10 mouse cellular contexts compared by ENCODE assay signal in genomic region chr6:136979274-136980082, GRCm38 (mm10). TPM values are rescaled to one million over a fixed set of nuclear protein-coding genes. Genes with fewer than 3 reads are reported as not detected.
DNase-seq lines count a peak whose midpoint lies in the region; ATAC-seq and TF ChIP-seq lines count a peak whose summit lies in the region.
"Had no signal": no experiment of that assay in that cellular context is flagged by ENCODE, and none has a peak within 500 bp of the region (broad histone marks: within the 10 kb centered on the region; RNA-seq: fewer than 3 reads in every experiment).

No protein-coding gene starts in this region.

- H3K27ac ChIP-seq in heart, embryonic 16.5 days (ENCODE audit: low read length) = peak overlapping the region; percentile 19; the same call in 1 of the 2 replicates
- H3K27ac ChIP-seq in heart, adult 2 months = no peak overlapping the region
- H3K27ac ChIP-seq in bone marrow, adult 2 months (ENCODE audit: control insufficient read depth, insufficient read depth, low read depth, low read length, poor library complexity) = peak overlapping the region; percentile 21; the same call in 1 of the 2 replicates
- H3K27ac ChIP-seq in liver, embryonic 12.5 days = peak overlapping the region; percentile 53
- H3K27ac ChIP-seq in stomach, embryonic 16.5 days (ENCODE audit: low read length) = peak overlapping the region; percentile 43
- no peak overlapping the region for H3K27ac ChIP-seq in kidney, adult 2 months (ENCODE audit: insufficient read depth, low read depth, low read length)
- H3K27ac ChIP-seq: midbrain, embryonic 12.5 days had no signal

- TF ChIP-seq POLR2A in heart, adult 2 months (IDR thresholded peaks at IDR 0.05; ENCODE audit: insufficient read depth, low read depth, low read length) = no peak
- no peak for TF ChIP-seq POLR2A in bone marrow, adult 2 months (IDR thresholded peaks at IDR 0.05; ENCODE audit: borderline replicate concordance, control insufficient read depth, low read depth, low read length)
- TF ChIP-seq POLR2A in kidney, adult 2 months (IDR thresholded peaks at IDR 0.05; ENCODE audit: low read depth, low read length) = no peak

- H3K9me3 ChIP-seq in heart, embryonic 16.5 days (replicated peaks; ENCODE audit: control insufficient read depth, low read length) = no peaks in the 10 kb centered on the region
- no peaks in the 10 kb centered on the region for H3K9me3 ChIP-seq in liver, embryonic 12.5 days (replicated peaks)
- no peaks in the 10 kb centered on the region for H3K9me3 ChIP-seq in stomach, embryonic 16.5 days (replicated peaks; ENCODE audit: control insufficient read depth, low read length)
- H3K9me3 ChIP-seq: midbrain, embryonic 12.5 days had no signal

- no peaks in the 10 kb centered on the region for H3K36me3 ChIP-seq in heart, embryonic 16.5 days (ENCODE audit: control insufficient read depth, insufficient read depth)
- H3K36me3 ChIP-seq in heart, adult 2 months (ENCODE audit: control insufficient read depth, insufficient read depth, low read length) = no peaks in the 10 kb centered on the region
- no peaks in the 10 kb centered on the region for H3K36me3 ChIP-seq in liver, embryonic 12.5 days
- no peaks in the 10 kb centered on the region for H3K36me3 ChIP-seq in stomach, embryonic 16.5 days (ENCODE audit: control insufficient read depth, insufficient read depth, low read length)
- H3K36me3 ChIP-seq in kidney, adult 2 months (ENCODE audit: control insufficient read depth, insufficient read depth, low read length) = no peaks in the 10 kb centered on the region
- H3K36me3 ChIP-seq: midbrain, embryonic 12.5 days had no signal

- ATAC-seq in heart, embryonic 16.5 days (replicated peaks; ENCODE audit: extremely low read depth, insufficient read depth, low FRiP score) = peak; percentile 41; the same call in 1 of the 2 replicates
- peak; percentile 66 for ATAC-seq in liver, embryonic 12.5 days
- ATAC-seq in stomach, embryonic 16.5 days (ENCODE audit: insufficient read depth, low FRiP score) = no peak

- peak overlapping the region; percentile 26 for H3K4me2 ChIP-seq in heart, embryonic 16.5 days (ENCODE audit: low read depth, low read length)
- peak overlapping the region; percentile 55 for H3K4me2 ChIP-seq in liver, embryonic 12.5 days
- H3K4me2 ChIP-seq in stomach, embryonic 16.5 days (ENCODE audit: low read depth, low read length) = no peak overlapping the region
- H3K4me2 ChIP-seq: midbrain, embryonic 12.5 days had no signal

- H3K9ac ChIP-seq in heart, embryonic 16.5 days (ENCODE audit: low read length) = peak overlapping the region; percentile 11; the same call in 1 of the 2 replicates
- no peak overlapping the region for H3K9ac ChIP-seq in heart, adult 2 months (ENCODE audit: low read depth, low read length)
- H3K9ac ChIP-seq in liver, embryonic 12.5 days = peak overlapping the region; percentile 17
- peak overlapping the region; percentile 60; the same call in 1 of the 2 replicates for H3K9ac ChIP-seq in stomach, embryonic 16.5 days (ENCODE audit: low read length)
- H3K9ac ChIP-seq: midbrain, embryonic 12.5 days had no signal

- WGBS in heart, embryonic 16.5 days = 70% methylated on average over 23 of the region's 23 CpGs
- 61% methylated on average over 23 of the region's 23 CpGs for WGBS in heart, adult 2 months
- 6% methylated on average over 23 of the region's 23 CpGs for WGBS in bone marrow, adult 2 months
- 19% methylated on average over 23 of the region's 23 CpGs for WGBS in liver, embryonic 12.5 days (ENCODE audit: insufficient replicate concordance)
- WGBS in stomach, embryonic 16.5 days = 81% methylated on average over 23 of the region's 23 CpGs
- 79% methylated on average over 23 of the region's 23 CpGs for whole genome bisulfite sequencing in kidney, adult 2 months

- DNase-seq in heart, adult 2 months = no peak
- no peak for DNase-seq in cerebellum, adult 11 months
- no peak for DNase-seq in kidney, adult 2 months
- DNase-seq in urinary bladder, postnatal 14 days (ENCODE audit: low spot score) = no peak
- DNase-seq: heart, postnatal 14 days had no signal

- H3K79me2 ChIP-seq in heart, adult 2 months (replicated peaks; ENCODE audit: control insufficient read depth, insufficient read depth, low read length) = no peaks in the 10 kb centered on the region

- intact Hi-C loops in heart, adult 2 months (cut with DNase I) = loop anchor here (5.0 to 10.0 kb wide), 3 partner anchors 117 to 355 kb away; no protein-coding TSS in a partner anchor

- H3K4me1 ChIP-seq in heart, embryonic 16.5 days (ENCODE audit: control insufficient read depth, insufficient read depth, low read length) = peaks cover 6% of the 10 kb centered on the region
- H3K4me1 ChIP-seq in heart, adult 2 months (ENCODE audit: control insufficient read depth, insufficient read depth, low read length) = peaks cover 3% of the 10 kb centered on the region
- peaks cover 3% of the 10 kb centered on the region; the same call in 1 of the 2 replicates for H3K4me1 ChIP-seq in bone marrow, adult 2 months (ENCODE audit: control insufficient read depth, insufficient read depth, low read length)
- peaks cover 20% of the 10 kb centered on the region for H3K4me1 ChIP-seq in liver, embryonic 12.5 days
- peaks cover 6% of the 10 kb centered on the region; the same call in 1 of the 2 replicates for H3K4me1 ChIP-seq in stomach, embryonic 16.5 days (ENCODE audit: control insufficient read depth, insufficient read depth, low read length)
- H3K4me1 ChIP-seq in kidney, adult 2 months (ENCODE audit: control insufficient read depth, insufficient read depth, low read length) = peaks cover 6% of the 10 kb centered on the region; the same call in 1 of the 2 replicates

- no peak for TF ChIP-seq CTCF in heart, adult 2 months (IDR thresholded peaks at IDR 0.05)
- no peak for TF ChIP-seq CTCF in bone marrow, adult 2 months (IDR thresholded peaks at IDR 0.05; ENCODE audit: control insufficient read depth, insufficient read depth, low read length)
- no peak for TF ChIP-seq CTCF in kidney, adult 2 months (conservative IDR thresholded peaks at IDR 0.05; ENCODE audit: insufficient read depth, insufficient read length, low read depth, low read length)

- H3K4me3 ChIP-seq in heart, embryonic 16.5 days (ENCODE audit: low read length) = no peak overlapping the region
- no peak overlapping the region for H3K4me3 ChIP-seq in heart, adult 2 months
- peak overlapping the region; percentile 32 for H3K4me3 ChIP-seq in bone marrow, adult 2 months (replicated peaks; ENCODE audit: control insufficient read depth, low read depth, low read length)
- H3K4me3 ChIP-seq in liver, embryonic 12.5 days = peak overlapping the region; percentile 2; the same call in 1 of the 2 replicates
- H3K4me3 ChIP-seq in stomach, embryonic 16.5 days (replicated peaks; ENCODE audit: low read length) = no peak overlapping the region
- no peak overlapping the region for H3K4me3 ChIP-seq in kidney, adult 2 months (ENCODE audit: insufficient read depth, low read depth, low read length)
- H3K4me3 ChIP-seq: midbrain, embryonic 12.5 days had no signal

- no peaks in the 10 kb centered on the region for H3K27me3 ChIP-seq in heart, embryonic 16.5 days (ENCODE audit: control insufficient read depth, insufficient read depth, low read length)
- no peaks in the 10 kb centered on the region for H3K27me3 ChIP-seq in heart, adult 2 months (ENCODE audit: control insufficient read depth, insufficient read depth, low read length)
- H3K27me3 ChIP-seq in liver, embryonic 12.5 days (replicated peaks) = no peaks in the 10 kb centered on the region
- H3K27me3 ChIP-seq in stomach, embryonic 16.5 days (ENCODE audit: control insufficient read depth, insufficient read depth, low read length) = no peaks in the 10 kb centered on the region
- H3K27me3 ChIP-seq in kidney, adult 2 months (replicated peaks; ENCODE audit: control insufficient read depth, insufficient read depth, low read length) = no peaks in the 10 kb centered on the region
- H3K27me3 ChIP-seq: midbrain, embryonic 12.5 days had no signal

- TF ChIP-seq EP300 in heart, adult 2 months (IDR thresholded peaks at IDR 0.05; ENCODE audit: insufficient read depth, low read depth, low read length) = no peak

RNA-seq across cellular contexts. Expression of gene Arhgdib, which starts 37.8 kb away (rescaled TPM):
- 103 and 152 TPM in 2 replicates for polyA plus RNA-seq in heart, embryonic 16.5 days (2015; fragmentation: Nextera tagmentation; extraction: Ambion mirVana)
- total RNA-seq in heart, adult 2 months (2021) = 10 to 100 TPM; 24.0 to 30.4 TPM
- 41.7 and 57.6 TPM in 2 replicates for polyA plus RNA-seq in heart, adult 2 months (2012; rRNA removed)
- 251 and 531 TPM in 2 replicates for polyA plus RNA-seq in bone marrow, adult 2 months (2011; ENCODE audit: insufficient read depth, insufficient read length, low replicate concordance, missing spikeins)
- 120 and 122 TPM in 2 replicates for polyA plus RNA-seq in liver, embryonic 12.5 days (2016; fragmentation: Nextera tagmentation; extraction: Ambion mirVana)
- polyA plus RNA-seq in stomach, embryonic 16.5 days (2015; fragmentation: Nextera tagmentation; extraction: Ambion mirVana) = 57.8 and 69.5 TPM in 2 replicates
- polyA plus RNA-seq in kidney, adult 2 months (2012; rRNA removed) = 49.0 and 77.4 TPM in 2 replicates

RNA-seq across cellular contexts. Expression of gene Pde6h, which starts 55.8 kb away (rescaled TPM):
- polyA plus RNA-seq in heart, embryonic 16.5 days (2015; fragmentation: Nextera tagmentation; extraction: Ambion mirVana) = 0.38 and 0.62 TPM in 2 replicates
- total RNA-seq in heart, adult 2 months (2021) = under 1 TPM in 1 of 2 experiments, not detected in 1; 0.30 TPM
- polyA plus RNA-seq in heart, adult 2 months (2012; rRNA removed) = 0.04 and 0.26 TPM in 2 replicates
- 0.27 and 0.42 TPM in 2 replicates for polyA plus RNA-seq in bone marrow, adult 2 months (2011; ENCODE audit: insufficient read depth, insufficient read length, low replicate concordance, missing spikeins)
- polyA plus RNA-seq in liver, embryonic 12.5 days (2016; fragmentation: Nextera tagmentation; extraction: Ambion mirVana) = not detected in 2 replicates
- 0.06 TPM in 1 of 2 replicates, not detected in the other for polyA plus RNA-seq in stomach, embryonic 16.5 days (2015; fragmentation: Nextera tagmentation; extraction: Ambion mirVana)
- polyA plus RNA-seq in kidney, adult 2 months (2012; rRNA removed) = 0.58 and 0.64 TPM in 2 replicates
- polyA plus RNA-seq: midbrain, embryonic 12.5 days had no signal

RNA-seq across cellular contexts. Expression of gene Erp27, which starts 57.5 kb away (rescaled TPM):
- polyA plus RNA-seq in heart, embryonic 16.5 days (2015; fragmentation: Nextera tagmentation; extraction: Ambion mirVana) = 0.70 and 0.96 TPM in 2 replicates
- not detected for total RNA-seq in heart, adult 2 months (2021)
- polyA plus RNA-seq in heart, adult 2 months (2012; rRNA removed) = 0.29 and 0.51 TPM in 2 replicates
- polyA plus RNA-seq in bone marrow, adult 2 months (2011; ENCODE audit: insufficient read depth, insufficient read length, low replicate concordance, missing spikeins) = 4.8 and 11.3 TPM in 2 replicates
- polyA plus RNA-seq in liver, embryonic 12.5 days (2016; fragmentation: Nextera tagmentation; extraction: Ambion mirVana) = 0.27 and 0.43 TPM in 2 replicates
- polyA plus RNA-seq in stomach, embryonic 16.5 days (2015; fragmentation: Nextera tagmentation; extraction: Ambion mirVana) = 41.0 and 44.8 TPM in 2 replicates
- polyA plus RNA-seq in kidney, adult 2 months (2012; rRNA removed) = 0.15 TPM in 1 of 2 replicates, not detected in the other
- polyA plus RNA-seq: midbrain, embryonic 12.5 days had no signal

Comparison
In these comparisons a context has a peak if more than half of its experiments do, and no peak if none do; other contexts are left out.
1. H3K27ac ChIP-seq: peak in heart, embryonic 16.5 days (single experiment), bone marrow, adult 2 months (single experiment), liver, embryonic 12.5 days (single experiment) and stomach, embryonic 16.5 days (single experiment); none in heart, adult 2 months (single experiment) and kidney, adult 2 months (single experiment).
2. H3K4me3 ChIP-seq: peak in bone marrow, adult 2 months (single experiment) and liver, embryonic 12.5 days (single experiment); none in heart, embryonic 16.5 days (single experiment), heart, adult 2 months (single experiment), stomach, embryonic 16.5 days (single experiment) and kidney, adult 2 months (single experiment).